Mouse (Mus musculus): Measurements from ENCODE around the gene Gprin1.
"Not testable (repeated sequence)": the region's sequence is repeated elsewhere in the genome, so short reads cannot be mapped to it uniquely, and the experiment has no call there.

Gene Gprin1

GRCm38 (mm10) chr13:54749864-54750411 lies at the start of gene Gprin1:
Gene Gprin1 (minus strand): TSS chr13:54749874.
- DNase-seq (ENCODE audit: low spot score in 2 of 2), result no peak

- DNase-seq (ENCODE audit: low spot score in 2 of 2), result no peak
Observed at GRCm38 (mm10) chr13:54798740-54799139, 49.1 kb upstream of the Gprin1 start.

GRCm38 (mm10) chr13:54797861-54798643 lies 48.4 kb upstream of the Gprin1 start:
- DNase-seq (ENCODE audit: low spot score in 2 of 2), result no peak

GRCm38 (mm10) chr13:54797356-54797755 lies 47.7 kb upstream of the Gprin1 start:
- DNase-seq (ENCODE audit: low spot score in 2 of 2), result no peak

GRCm38 (mm10) chr13:54794843-54795242 lies 45.2 kb upstream of the Gprin1 start:
- DNase-seq (ENCODE audit: low spot score in 2 of 2), result no peak

GRCm38 (mm10) chr13:54794002-54794577 lies 44.4 kb upstream of the Gprin1 start:
- peak in 1 of 2 experiments; percentile 10 for DNase-seq (ENCODE audit: low spot score in 2 of 2)

- DNase-seq (ENCODE audit: low spot score in 2 of 2), result no peak
Observed at GRCm38 (mm10) chr13:54792259-54793230, 42.9 kb upstream of the Gprin1 start.

GRCm38 (mm10) chr13:54789561-54790397 lies 40.1 kb upstream of the Gprin1 start:
- DNase-seq (ENCODE audit: low spot score in 2 of 2), result peak in 1 of 2 experiments; percentile 42

GRCm38 (mm10) chr13:54788740-54789560 lies 39.3 kb upstream of the Gprin1 start, which contains the start of gene Tspan17:
Gene Tspan17 (plus strand): TSS chr13:54789377.
- DNase-seq (ENCODE audit: low spot score in 2 of 2), result peak; percentile 78 to 86

GRCm38 (mm10) chr13:54787591-54787990 lies 37.9 kb upstream of the Gprin1 start:
- DNase-seq (ENCODE audit: low spot score in 2 of 2), result not testable (repeated sequence)

GRCm38 (mm10) chr13:54783698-54784097 lies 34.0 kb upstream of the Gprin1 start, which contains the start of gene Eif4e1b:
Gene Eif4e1b (plus strand): TSS chr13:54783998.
- DNase-seq (ENCODE audit: low spot score in 2 of 2), result no peak

GRCm38 (mm10) chr13:54783235-54783634 lies 33.6 kb upstream of the Gprin1 start:
- DNase-seq (ENCODE audit: low spot score in 2 of 2), result no peak

- DNase-seq (ENCODE audit: low spot score in 2 of 2), result no peak
Observed at GRCm38 (mm10) chr13:54781086-54781485, 31.4 kb upstream of the Gprin1 start.

GRCm38 (mm10) chr13:54780592-54780991 lies 30.9 kb upstream of the Gprin1 start:
- DNase-seq (ENCODE audit: low spot score in 2 of 2), result no peak

- no peak for DNase-seq (ENCODE audit: low spot score in 2 of 2)
Observed at GRCm38 (mm10) chr13:54767012-54767411, 17.3 kb upstream of the Gprin1 start.

GRCm38 (mm10) chr13:54766192-54766768 lies 16.6 kb upstream of the Gprin1 start, which contains the start of gene Sncb:
Gene Sncb (minus strand): TSS chr13:54766595.
- DNase-seq (ENCODE audit: low spot score in 2 of 2), result peak; percentile 72 to 81

GRCm38 (mm10) chr13:54765281-54766191 lies 15.9 kb upstream of the Gprin1 start:
- DNase-seq (ENCODE audit: low spot score in 2 of 2), result peak in 1 of 2 experiments; percentile 29

GRCm38 (mm10) chr13:54760906-54761305 lies 11.2 kb upstream of the Gprin1 start:
- DNase-seq (ENCODE audit: low spot score in 2 of 2), result no peak
